Mouse (Mus musculus) liver, embryonic 12.5 days (tissue): ENCODE data around the gene Syn3. TPM values are rescaled to one million over a fixed set of nuclear protein-coding genes. Genes with fewer than 3 reads are reported as not detected.
"Not testable (repeated sequence)": the region's sequence is repeated elsewhere in the genome, so short reads cannot be mapped to it uniquely, and the experiment has no call there.

Source experiments
- ATAC-seq: fragments of 200-750 bp; cut with Nextera tagmentation; 2 replicates; pipeline ENCODE4 v1.8.0; 2017; ENCODE audit warnings: moderate number of reproducible peaks, mild to moderate bottlenecking, moderate library complexity
- H3K27ac ChIP-seq: fragments of 300-500 bp; sonication (generic); 2 replicates; pipeline ENCODE4 v1.5.1; 2016; ENCODE audit warnings: mild to moderate bottlenecking
- H3K27me3 ChIP-seq: fragments of 300-500 bp; sonication (generic); replicated peaks from 2 replicates; pipeline ENCODE4 v1.6.1; 2016; ENCODE audit warnings: mild to moderate bottlenecking, moderate library complexity
- H3K36me3 ChIP-seq: fragments of 300-500 bp; sonication (generic); 2 replicates; pipeline ENCODE4 v1.6.1; 2016; ENCODE audit warnings: mild to moderate bottlenecking, moderate library complexity
- H3K4me1 ChIP-seq: fragments of 300-500 bp; sonication (generic); 2 replicates; pipeline ENCODE4 v1.6.1; 2016
- H3K4me2 ChIP-seq: fragments of 300-500 bp; sonication (generic); 2 replicates; pipeline ENCODE4 v1.6.1; 2016; ENCODE audit warnings: mild to moderate bottlenecking, moderate library complexity
- H3K4me3 ChIP-seq: fragments of 300-500 bp; sonication (generic); 2 replicates; pipeline ENCODE4 v1.5.1; 2016; ENCODE audit warnings: mild to moderate bottlenecking, moderate library complexity
- H3K9ac ChIP-seq: fragments of 300-500 bp; sonication (generic); 2 replicates; pipeline ENCODE4 v1.6.1; 2016; ENCODE audit warnings: mild to moderate bottlenecking, moderate library complexity
- H3K9me3 ChIP-seq: fragments of 300-500 bp; sonication (generic); replicated peaks from 2 replicates; pipeline ENCODE4 v1.6.1; 2016; ENCODE audit warnings: mild to moderate bottlenecking, moderate library complexity
- WGBS: fragments of 180-500 bp; shearing (Covaris S2); methylation state at CpG from one replicate; pipeline ENCODE4 v1.1.7; 2016; ENCODE audit not compliant: insufficient replicate concordance; 5-methylcytosine and 5-hydroxymethylcytosine counted together
- polyA plus RNA-seq: library from polyadenylated mRNA; unstranded; fragments of >200 nt; fragmentation: Nextera tagmentation; extraction: Ambion mirVana; gene quantifications from 2 replicates; pipeline ENCODE4 v1.2.1, GENCODE M21; 2016

Syn3 gene
- polyA plus RNA-seq, 1 experiment from 2014 or later: 0.57 TPM

DNA sequence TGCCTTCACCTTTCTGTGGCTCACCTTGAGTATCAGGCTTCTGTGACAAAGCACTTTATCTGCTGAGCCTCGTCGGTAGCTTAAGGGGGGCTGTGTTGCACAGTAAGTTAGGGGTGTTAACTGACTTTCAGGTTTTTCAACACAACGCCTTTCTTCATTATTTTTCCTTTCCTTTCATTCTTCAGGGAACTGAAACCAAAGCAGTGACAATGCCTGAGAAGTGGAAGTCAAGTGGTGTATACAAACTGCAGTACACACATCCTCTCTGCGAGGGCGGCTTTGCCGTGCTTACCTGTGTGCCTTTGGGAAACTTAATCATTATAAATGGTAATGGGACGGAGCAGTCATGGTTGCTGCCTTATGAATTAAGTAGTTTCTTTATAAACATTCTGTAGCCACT, 468.0 kb downstream of the Syn3 start:
- WGBS: 88% methylated on average over 7 of the region's 7 CpGs
- ATAC-seq: no peak
- Histone ChIP-seq H3K4me2 (no peak overlapping the region), H3K27me3 (no peaks in the 10 kb centered on the region), H3K9me3 (no peaks in the 10 kb centered on the region), H3K27ac (no peak overlapping the region), H3K4me3 (no peak overlapping the region), H3K36me3 (peaks cover 85% of the 10 kb centered on the region), H3K9ac (no peak overlapping the region), H3K4me1 (peaks cover 38% of the 10 kb centered on the region)

DNA sequence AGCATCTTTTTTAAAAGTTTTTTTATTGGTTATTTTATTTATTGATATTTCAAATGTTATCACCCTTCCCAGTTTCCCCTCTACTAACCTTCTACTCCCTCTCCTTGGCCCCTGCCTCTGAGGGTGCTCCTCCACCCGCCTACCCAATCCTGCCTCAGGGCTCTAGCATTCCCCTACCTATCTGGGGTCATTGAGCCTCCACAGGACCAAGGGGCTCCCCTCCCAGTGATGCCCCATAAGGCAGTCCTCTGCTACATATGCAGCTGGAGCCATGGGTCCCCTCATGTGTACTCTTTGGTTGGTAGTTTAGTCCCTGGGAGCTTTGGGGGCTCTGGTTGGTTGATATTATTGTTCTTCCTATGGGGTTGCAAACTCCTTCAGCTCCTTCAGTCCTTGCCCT, 471.9 kb downstream of the Syn3 start:
- not testable (repeated sequence) for H3K27me3 ChIP-seq, H3K9me3 ChIP-seq
- peak overlapping the region; percentile 77 for H3K9ac ChIP-seq
- peak; percentile 60 for ATAC-seq
- H3K4me1 ChIP-seq: peaks cover 54% of the 10 kb centered on the region
- 40% methylated on average over 1 of the region's 1 CpGs for WGBS
- H3K36me3 ChIP-seq: peaks cover 62% of the 10 kb centered on the region
- peak overlapping the region; percentile 44 for H3K4me3 ChIP-seq
- peak overlapping the region; percentile 75 for H3K4me2 ChIP-seq
- H3K27ac ChIP-seq: peak overlapping the region; percentile 92

DNA sequence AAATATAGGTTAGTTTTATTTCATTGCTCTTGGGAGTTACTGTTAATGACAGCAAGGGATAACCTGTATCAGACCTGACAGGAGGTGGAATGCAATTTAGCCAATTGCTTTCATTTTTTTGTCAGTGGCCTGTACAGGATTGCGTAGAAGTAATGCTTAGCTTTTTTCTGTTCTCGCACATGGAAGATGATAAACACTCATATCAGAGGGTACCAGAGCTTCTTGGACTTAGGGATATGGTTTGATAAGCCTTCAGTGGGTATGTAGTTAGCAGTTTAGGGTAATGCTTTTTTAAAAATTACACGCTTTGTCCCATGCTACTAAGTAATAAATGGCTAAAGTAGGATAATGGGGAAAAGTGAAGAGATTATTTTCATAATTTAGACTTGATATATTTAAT, 472.3 kb downstream of the Syn3 start:
- Histone ChIP-seq H3K9me3 (no peaks in the 10 kb centered on the region), H3K27ac (peak overlapping the region; percentile 96), H3K4me2 (peak overlapping the region; percentile 75), H3K4me1 (peaks cover 56% of the 10 kb centered on the region), H3K36me3 (peaks cover 57% of the 10 kb centered on the region), H3K4me3 (peak overlapping the region; percentile 33), H3K9ac (peak overlapping the region; percentile 59; the same call in 1 of the 2 replicates), H3K27me3 (no peaks in the 10 kb centered on the region)
- peak; percentile 86 for ATAC-seq
- WGBS: 13% methylated on average over 3 of the region's 3 CpGs

- H3K4me2 ChIP-seq: peak overlapping the region; percentile 75
- peak overlapping the region; percentile 59; the same call in 1 of the 2 replicates for H3K9ac ChIP-seq
- peak overlapping the region; percentile 96 for H3K27ac ChIP-seq
- WGBS: 42% methylated on average over 2 of the region's 2 CpGs
- no peaks in the 10 kb centered on the region for H3K9me3 ChIP-seq
- ATAC-seq: peak; percentile 40
- peaks cover 61% of the 10 kb centered on the region for H3K4me1 ChIP-seq
- H3K27me3 ChIP-seq: no peaks in the 10 kb centered on the region
- H3K36me3 ChIP-seq: peaks cover 53% of the 10 kb centered on the region
- peak overlapping the region; percentile 33 for H3K4me3 ChIP-seq
Measured at GRCm38 (mm10) chr10:86025906-86026305, 472.8 kb downstream of the Syn3 start.

- peak overlapping the region; percentile 89 for H3K9ac ChIP-seq
- peak overlapping the region; percentile 92 for H3K27ac ChIP-seq
- ATAC-seq: no peak
- H3K36me3 ChIP-seq: peaks cover 26% of the 10 kb centered on the region
- H3K4me1 ChIP-seq: peaks cover 52% of the 10 kb centered on the region
- peak overlapping the region; percentile 77 for H3K4me2 ChIP-seq
- no peaks in the 10 kb centered on the region for H3K9me3 ChIP-seq
- H3K4me3 ChIP-seq: peak overlapping the region; percentile 84
- peaks cover 8% of the 10 kb centered on the region; the same call in 1 of the 2 replicates for H3K27me3 ChIP-seq
Measured at GRCm38 (mm10) chr10:86023149-86023548, 475.5 kb downstream of the Syn3 start.

- H3K4me3 ChIP-seq: peak overlapping the region; percentile 84
- no peak for ATAC-seq
- peak overlapping the region; percentile 89 for H3K9ac ChIP-seq
- peak overlapping the region; percentile 77 for H3K4me2 ChIP-seq
- H3K27me3 ChIP-seq: peaks cover 8% of the 10 kb centered on the region; the same call in 1 of the 2 replicates
- H3K27ac ChIP-seq: peak overlapping the region; percentile 92
- no peaks in the 10 kb centered on the region for H3K9me3 ChIP-seq
- WGBS: under 1% methylated on average over 6 of the region's 6 CpGs
- peaks cover 20% of the 10 kb centered on the region for H3K36me3 ChIP-seq
- peaks cover 45% of the 10 kb centered on the region for H3K4me1 ChIP-seq
Measured at GRCm38 (mm10) chr10:86022474-86022816, 476.3 kb downstream of the Syn3 start.

DNA sequence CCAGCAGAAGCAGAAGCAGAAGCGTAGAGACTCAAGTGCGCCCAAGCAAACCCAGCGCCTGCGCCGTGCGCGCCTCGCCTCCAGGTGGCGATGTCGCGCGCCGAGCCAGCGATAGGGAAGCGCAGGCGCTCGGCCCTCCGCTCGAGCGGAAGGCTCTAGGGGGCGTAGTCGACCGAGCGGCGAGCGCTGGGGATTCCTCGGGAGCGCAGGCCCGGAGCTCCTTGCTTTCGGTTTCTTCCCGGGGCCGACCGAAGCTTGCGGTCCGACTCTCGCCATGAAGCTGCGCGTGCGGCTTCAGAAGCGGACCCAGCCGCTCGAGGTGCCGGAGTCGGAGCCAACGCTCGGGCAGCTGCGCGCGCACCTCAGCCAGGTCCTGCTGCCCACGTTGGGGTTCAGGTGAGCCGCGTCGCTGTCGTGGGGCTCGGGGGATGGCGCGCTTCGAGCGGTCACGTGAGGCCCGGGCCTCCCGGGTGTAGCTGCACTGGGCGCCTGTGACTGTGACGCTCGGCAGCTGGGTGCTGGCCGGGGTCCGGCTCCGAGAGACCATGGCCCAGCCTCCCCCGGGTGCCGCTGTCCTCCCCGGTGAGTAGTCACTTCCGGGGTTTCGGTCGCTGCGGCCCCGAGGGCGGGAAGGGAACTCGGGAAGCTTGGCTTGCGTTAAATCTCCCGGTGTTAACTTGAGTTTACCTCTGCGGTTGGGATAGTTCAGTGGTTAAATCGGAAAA, 476.8 kb downstream of the Syn3 start, which contains the start of gene Fbxo7:
Gene Fbxo7 (plus strand): TSS at position 224 of the 725 bp plus-strand sequence.
- WGBS: under 1% methylated on average over 82 of the region's 82 CpGs
- Histone ChIP-seq H3K4me1 (peaks cover 39% of the 10 kb centered on the region), H3K27ac (peak within 1 kb of the TSS; percentile 92), H3K4me3 (peak within 1 kb of the TSS; percentile 84), H3K4me2 (peak within 1 kb of the TSS; percentile 77), H3K9ac (peak within 1 kb of the TSS; percentile 89), H3K27me3 (peaks cover 8% of the 10 kb centered on the region; the same call in 1 of the 2 replicates), H3K36me3 (peaks cover 16% of the 10 kb centered on the region), H3K9me3 (no peaks in the 10 kb centered on the region)
- ATAC-seq: peak; percentile 82

- peak; percentile 11 for ATAC-seq
- peak overlapping the region; percentile 89 for H3K9ac ChIP-seq
- no peak overlapping the region for H3K27ac ChIP-seq
- peaks cover 37% of the 10 kb centered on the region for H3K4me1 ChIP-seq
- H3K9me3 ChIP-seq: no peaks in the 10 kb centered on the region
- peak overlapping the region; percentile 84 for H3K4me3 ChIP-seq
- H3K4me2 ChIP-seq: peak overlapping the region; percentile 77
- 2% methylated on average over 3 of the region's 3 CpGs for WGBS
- peaks cover 14% of the 10 kb centered on the region for H3K36me3 ChIP-seq
- H3K27me3 ChIP-seq: peaks cover 8% of the 10 kb centered on the region; the same call in 1 of the 2 replicates
Measured at GRCm38 (mm10) chr10:86021408-86021748, 477.3 kb downstream of the Syn3 start.

DNA sequence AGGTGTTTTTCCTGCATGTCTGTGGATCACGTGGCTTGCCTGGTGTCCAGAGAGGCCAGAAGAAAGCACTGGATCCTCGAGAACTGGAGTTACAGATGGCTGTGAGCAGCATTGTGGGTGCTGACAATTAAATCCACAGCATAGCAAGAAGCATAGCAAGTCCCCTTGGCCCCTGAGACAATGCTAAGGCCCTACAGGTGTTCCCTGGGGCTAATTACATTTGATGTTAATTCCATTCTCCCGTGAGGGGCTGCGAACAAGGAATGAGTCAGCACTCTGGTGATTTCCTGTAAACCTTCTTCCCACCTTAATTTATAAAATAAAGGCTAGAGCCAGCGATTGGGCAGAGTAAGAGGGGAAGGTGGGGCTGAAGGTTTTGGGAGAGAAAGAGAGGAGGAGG, 479.9 kb downstream of the Syn3 start:
- H3K4me1 ChIP-seq: peaks cover 14% of the 10 kb centered on the region
- no peak overlapping the region for H3K4me3 ChIP-seq
- H3K27me3 ChIP-seq: peaks cover 15% of the 10 kb centered on the region; the same call in 1 of the 2 replicates
- no peak overlapping the region for H3K27ac ChIP-seq
- no peak overlapping the region for H3K9ac ChIP-seq
- H3K4me2 ChIP-seq: no peak overlapping the region
- WGBS: 29% methylated on average over 5 of the region's 5 CpGs
- H3K9me3 ChIP-seq: no peaks in the 10 kb centered on the region
- ATAC-seq: no peak
- no peaks in the 10 kb centered on the region for H3K36me3 ChIP-seq

DNA sequence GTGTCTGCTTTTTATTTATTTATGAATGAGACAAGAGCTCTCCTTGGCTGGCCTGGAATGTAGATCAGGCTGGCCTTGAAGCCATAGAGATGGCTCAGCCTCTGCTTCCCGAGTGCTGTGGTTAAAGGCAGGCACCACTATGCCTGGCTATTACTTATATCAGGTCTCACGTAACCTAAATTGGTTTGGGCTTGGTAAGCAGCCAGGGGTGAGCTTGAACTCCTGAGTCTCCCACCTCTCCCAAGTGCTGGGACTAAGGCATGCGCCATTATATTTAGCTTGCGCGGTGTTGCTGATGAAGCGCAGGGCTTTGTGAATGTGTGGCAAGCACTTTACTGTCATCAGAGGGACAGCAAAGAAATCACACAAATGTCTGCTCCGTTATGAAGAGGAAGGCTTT, 480.9 kb downstream of the Syn3 start:
- peaks cover 15% of the 10 kb centered on the region; the same call in 1 of the 2 replicates for H3K27me3 ChIP-seq
- H3K4me2 ChIP-seq: no peak overlapping the region
- no peak overlapping the region for H3K4me3 ChIP-seq
- H3K4me1 ChIP-seq: peaks cover 8% of the 10 kb centered on the region
- 84% methylated on average over 7 of the region's 7 CpGs for WGBS
- H3K27ac ChIP-seq: no peak overlapping the region
- H3K9me3 ChIP-seq: no peaks in the 10 kb centered on the region
- H3K9ac ChIP-seq: no peak overlapping the region
- no peak for ATAC-seq
- H3K36me3 ChIP-seq: no peaks in the 10 kb centered on the region

GRCm38 (mm10) chr10:86011781-86012180, 486.9 kb downstream of the Syn3 start, which contains the start of gene Bpifc:
Gene Bpifc, minus strand, starts transcription at chr10:86011895.
- Histone ChIP-seq H3K36me3 (no peaks in the 10 kb centered on the region), H3K4me3 (no peak within 1 kb of the TSS), H3K9ac (no peak within 1 kb of the TSS), H3K27me3 (0 out of 2 replicates have a peak, but pooled peaks cover 7% of the 10 kb centered on the region), H3K4me2 (no peak within 1 kb of the TSS), H3K4me1 (no peaks in the 10 kb centered on the region), H3K9me3 (no peaks in the 10 kb centered on the region), H3K27ac (no peak within 1 kb of the TSS)
- ATAC-seq: no peak
- 83% methylated on average over 2 of the region's 2 CpGs for WGBS

DNA sequence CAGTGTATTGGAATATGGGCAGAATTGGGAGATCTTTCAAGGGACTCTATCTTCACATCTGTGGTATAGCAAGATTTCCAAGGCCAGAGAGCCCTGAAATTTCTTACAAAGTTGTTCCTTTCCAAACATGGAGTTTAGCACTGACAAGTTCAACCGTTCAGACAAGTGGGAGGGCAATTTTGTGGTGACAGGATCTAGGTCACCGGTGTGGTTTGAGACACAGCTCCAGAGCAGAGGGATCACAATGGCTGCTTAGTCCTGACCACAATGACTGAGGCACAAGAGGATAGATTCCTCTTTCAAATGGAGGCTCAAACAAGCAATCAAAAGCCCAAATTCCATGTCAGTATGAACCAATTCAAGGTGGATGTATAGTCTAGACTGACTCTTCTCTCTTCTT, 487.5 kb downstream of the Syn3 start:
- H3K4me1 ChIP-seq: no peaks in the 10 kb centered on the region
- H3K36me3 ChIP-seq: no peaks in the 10 kb centered on the region
- no peak overlapping the region for H3K27ac ChIP-seq
- WGBS: 16% methylated on average over 2 of the region's 2 CpGs
- no peak overlapping the region for H3K4me2 ChIP-seq
- no peak overlapping the region for H3K9ac ChIP-seq
- no peaks in the 10 kb centered on the region for H3K9me3 ChIP-seq
- 0 out of 2 replicates have a peak, but pooled peaks cover 5% of the 10 kb centered on the region for H3K27me3 ChIP-seq
- H3K4me3 ChIP-seq: no peak overlapping the region
- no peak for ATAC-seq
